Mouse (Mus musculus): ENCODE data around the gene Gm11127. TPM values are rescaled to one million over a fixed set of nuclear protein-coding genes. Genes with fewer than 3 reads are reported as not detected.

Gene Gm11127
- polyA plus RNA-seq, 2 experiments = 0.03 TPM; not detected in 1

GRCm38 (mm10) chr17:36023710-36024654, 34.2 kb downstream of the Gm11127 start:
- no peaks in the 10 kb centered on the region for H3K36me3 ChIP-seq (replicated peaks; ENCODE audit: control insufficient read depth, insufficient read depth, low read depth)
- no peak overlapping the region for H3K4me3 ChIP-seq (ENCODE audit: insufficient read depth in 1 of 2, low read depth in 2 of 2, low read length in 2 of 2)
- no peaks in the 10 kb centered on the region for H3K9me3 ChIP-seq (ENCODE audit: control insufficient read depth, low read length)
- no peak overlapping the region for H3K27ac ChIP-seq
- no peak for TF ChIP-seq CTCF (IDR thresholded peaks at IDR 0.05; ENCODE audit: low read depth)
- TF ChIP-seq EP300 (IDR thresholded peaks at IDR 0.05; ENCODE audit: low read depth) = no peak
- 42% methylated on average over 9 of the region's 9 CpGs for WGBS (ENCODE audit: insufficient replicate concordance)
- ATAC-seq (ENCODE audit: insufficient read depth) (no peak), DNase-seq (ENCODE audit: low read depth in 3 of 3, low spot score in 3 of 3) (no peak)
- peak overlapping the region; percentile 41 for H3K4me2 ChIP-seq (ENCODE audit: low read depth)
- H3K9ac ChIP-seq (replicated peaks) = no peak overlapping the region; the same call in 1 of the 2 replicates
- H3K27me3 ChIP-seq (ENCODE audit: control insufficient read depth, insufficient read depth, low read length) = no peaks in the 10 kb centered on the region
- H3K4me1 ChIP-seq (replicated peaks; ENCODE audit: control insufficient read depth in 2 of 2, insufficient read depth in 2 of 2, low read length in 1 of 2) = peaks cover 25 to 37% of the 10 kb centered on the region in 2 experiments

GRCm38 (mm10) chr17:36022922-36023321, 35.2 kb downstream of the Gm11127 start:
- Histone ChIP-seq H3K9ac (replicated peaks) (no peak overlapping the region), H3K36me3 (replicated peaks; ENCODE audit: control insufficient read depth, insufficient read depth, low read depth) (no peaks in the 10 kb centered on the region), H3K27ac (no peak overlapping the region), H3K4me1 (replicated peaks; ENCODE audit: control insufficient read depth in 2 of 2, insufficient read depth in 2 of 2, low read length in 1 of 2) (peaks cover 29 to 40% of the 10 kb centered on the region in 2 experiments), H3K4me2 (ENCODE audit: low read depth) (no peak overlapping the region), H3K9me3 (ENCODE audit: control insufficient read depth, low read length) (no peaks in the 10 kb centered on the region), H3K27me3 (ENCODE audit: control insufficient read depth, insufficient read depth, low read length) (no peaks in the 10 kb centered on the region), H3K4me3 (ENCODE audit: insufficient read depth in 1 of 2, low read depth in 2 of 2, low read length in 2 of 2) (no peak overlapping the region)
- no peak for DNase-seq (ENCODE audit: low read depth in 3 of 3, low spot score in 3 of 3)
- 85% methylated on average over 6 of the region's 6 CpGs for WGBS (ENCODE audit: insufficient replicate concordance)
- ATAC-seq (ENCODE audit: insufficient read depth) = no peak
- TF ChIP-seq CTCF (IDR thresholded peaks at IDR 0.05; ENCODE audit: low read depth) (no peak), EP300 (IDR thresholded peaks at IDR 0.05; ENCODE audit: low read depth) (no peak)

GRCm38 (mm10) chr17:36022098-36022497, 36.1 kb downstream of the Gm11127 start:
- H3K4me1 ChIP-seq (replicated peaks; ENCODE audit: control insufficient read depth in 2 of 2, insufficient read depth in 2 of 2, low read length in 1 of 2) = peaks cover 29 to 42% of the 10 kb centered on the region in 2 experiments
- no peaks in the 10 kb centered on the region for H3K9me3 ChIP-seq (ENCODE audit: control insufficient read depth, low read length)

GRCm38 (mm10) chr17:36021309-36021708, 36.9 kb downstream of the Gm11127 start:
- H3K36me3 ChIP-seq (replicated peaks; ENCODE audit: control insufficient read depth, insufficient read depth, low read depth) = peaks cover 7% of the 10 kb centered on the region; the same call in 1 of the 2 replicates
- TF ChIP-seq CTCF (IDR thresholded peaks at IDR 0.05; ENCODE audit: low read depth) (no peak), EP300 (IDR thresholded peaks at IDR 0.05; ENCODE audit: low read depth) (no peak)
- H3K4me3 ChIP-seq (ENCODE audit: insufficient read depth in 1 of 2, low read depth in 2 of 2, low read length in 2 of 2) = peak overlapping the region; percentile 7 to 58; a peak in 2 of 4 replicates
- peaks cover 29 to 42% of the 10 kb centered on the region in 2 experiments for H3K4me1 ChIP-seq (replicated peaks; ENCODE audit: control insufficient read depth in 2 of 2, insufficient read depth in 2 of 2, low read length in 1 of 2)
- no peaks in the 10 kb centered on the region for H3K27me3 ChIP-seq (ENCODE audit: control insufficient read depth, insufficient read depth, low read length)
- peak overlapping the region; percentile 79; the same call in 1 of the 2 replicates for H3K9ac ChIP-seq (replicated peaks)
- WGBS (ENCODE audit: insufficient replicate concordance) = 90% methylated on average over 1 of the region's 1 CpGs
- H3K4me2 ChIP-seq (ENCODE audit: low read depth) = peak overlapping the region; percentile 59
- peak overlapping the region; percentile 70 for H3K27ac ChIP-seq
- H3K9me3 ChIP-seq (ENCODE audit: control insufficient read depth, low read length) = no peaks in the 10 kb centered on the region
- no peak for DNase-seq (ENCODE audit: low read depth in 3 of 3, low spot score in 3 of 3)
- no peak for ATAC-seq (ENCODE audit: insufficient read depth)

More at GRCm38 (mm10) chr17:36022098-36022497, 36.1 kb downstream of the Gm11127 start:
- no peaks in the 10 kb centered on the region; the same call in 1 of the 2 replicates for H3K36me3 ChIP-seq (replicated peaks; ENCODE audit: control insufficient read depth, insufficient read depth, low read depth)
- H3K4me3 ChIP-seq (ENCODE audit: insufficient read depth in 1 of 2, low read depth in 2 of 2, low read length in 2 of 2) = no peak overlapping the region
- DNase-seq (ENCODE audit: low read depth in 3 of 3, low spot score in 3 of 3) (no peak), ATAC-seq (ENCODE audit: insufficient read depth) (no peak)
- H3K27me3 ChIP-seq (ENCODE audit: control insufficient read depth, insufficient read depth, low read length) = no peaks in the 10 kb centered on the region
- WGBS (ENCODE audit: insufficient replicate concordance) = 87% methylated on average over 9 of the region's 9 CpGs
- TF ChIP-seq EP300 (IDR thresholded peaks at IDR 0.05; ENCODE audit: low read depth) (no peak), CTCF (IDR thresholded peaks at IDR 0.05; ENCODE audit: low read depth) (no peak)
- H3K27ac ChIP-seq = no peak overlapping the region
- no peak overlapping the region for H3K4me2 ChIP-seq (ENCODE audit: low read depth)
- H3K9ac ChIP-seq (replicated peaks) = no peak overlapping the region

Data from liver, embryonic 14.5 days (tissue).